Mouse (Mus musculus) brain, embryonic 14.5 days (tissue): Measurements from ENCODE around the gene Zfp697.
"Not testable (repeated sequence)": the region's sequence is repeated elsewhere in the genome, so short reads cannot be mapped to it uniquely, and the experiment has no call there.

Source experiments
- CTCF ChIP-seq: fragments of 200-500 bp; IDR thresholded peaks from 2 replicates; pipeline ENCODE4 v1.5.1; 2012; ENCODE audit warnings: inconsistent platforms, mild to moderate bottlenecking, moderate library complexity, borderline replicate concordance; ENCODE audit not compliant: insufficient read depth, insufficient read length; ENCODE audit errors: extremely low read depth
- POLR2A ChIP-seq: fragments of 200-500 bp; IDR thresholded peaks from 2 replicates; pipeline ENCODE4 v1.6.1; 2012; ENCODE audit warnings: mild to moderate bottlenecking, inconsistent platforms, borderline replicate concordance; ENCODE audit not compliant: poor library complexity, insufficient read depth, insufficient read length, severe bottlenecking; ENCODE audit errors: extremely low read depth

GRCm38 (mm10) chr3:98442245-98442644 lies 60.0 kb downstream of the Zfp697 start:
- not testable (repeated sequence) for TF ChIP-seq POLR2A, CTCF
